Mouse (Mus musculus): ENCODE measurements around the gene Gm20388. TPM values are rescaled to one million over a fixed set of nuclear protein-coding genes. Genes with fewer than 3 reads are reported as not detected.

Gm20388 gene
- polyA plus RNA-seq, 1 experiment from 2014 or later: not detected

- Histone ChIP-seq H3K36me3 (ENCODE audit: control insufficient read depth, insufficient read depth, low read length) (no peaks in the 10 kb centered on the region), H3K27ac (replicated peaks; ENCODE audit: low read depth, low read length) (no peak overlapping the region), H3K9ac (ENCODE audit: low read length) (no peak overlapping the region), H3K4me2 (ENCODE audit: low read depth, severe bottlenecking) (no peak overlapping the region), H3K4me1 (ENCODE audit: control insufficient read depth, insufficient read depth, low read length) (peaks cover 4% of the 10 kb centered on the region; the same call in 1 of the 2 replicates), H3K27me3 (ENCODE audit: control insufficient read depth, insufficient read depth, low read length) (no peaks in the 10 kb centered on the region), H3K9me3 (ENCODE audit: control insufficient read depth, low read length) (no peaks in the 10 kb centered on the region), H3K4me3 (ENCODE audit: low read depth, low read length) (no peak overlapping the region)
- no peak for ATAC-seq (ENCODE audit: insufficient number of reproducible peaks, low FRiP score, low TSS enrichment, low read depth)
- WGBS: 72% methylated on average over 11 of the region's 11 CpGs
- no peak for DNase-seq (ENCODE audit: low spot score)
Measured at GRCm38 (mm10) chr8:119978770-119979381, 68.2 kb downstream of the Gm20388 start.

DNA sequence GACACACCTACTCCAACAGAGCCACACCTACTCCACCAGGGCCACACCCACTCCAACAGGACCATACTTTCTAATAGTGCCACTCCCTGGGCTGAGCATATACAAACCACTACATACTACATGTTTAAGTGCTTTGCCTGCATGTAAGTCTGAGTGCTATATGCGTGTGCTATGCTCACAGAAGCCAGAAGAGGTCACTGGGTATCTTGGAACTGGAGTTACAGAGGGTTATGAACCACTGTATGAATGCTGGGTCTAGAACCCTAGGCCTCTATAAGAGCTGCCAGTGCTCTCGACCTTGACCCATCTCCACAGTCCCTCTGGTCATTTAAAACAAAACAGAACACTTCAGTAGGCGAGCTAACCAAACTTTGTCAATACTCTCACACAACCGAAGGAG is 70.6 kb downstream of the Gm20388 start:
- no peaks in the 10 kb centered on the region for H3K36me3 ChIP-seq (ENCODE audit: control insufficient read depth, insufficient read depth, low read length)
- no peak overlapping the region for H3K27ac ChIP-seq (replicated peaks; ENCODE audit: low read depth, low read length)
- no peak overlapping the region for H3K4me3 ChIP-seq (ENCODE audit: low read depth, low read length)
- H3K9me3 ChIP-seq (ENCODE audit: control insufficient read depth, low read length): no peaks in the 10 kb centered on the region
- no peaks in the 10 kb centered on the region for H3K4me1 ChIP-seq (ENCODE audit: control insufficient read depth, insufficient read depth, low read length)
- H3K9ac ChIP-seq (ENCODE audit: low read length): no peak overlapping the region
- no peak for ATAC-seq (ENCODE audit: insufficient number of reproducible peaks, low FRiP score, low TSS enrichment, low read depth)
- DNase-seq (ENCODE audit: low spot score): no peak
- no peak overlapping the region for H3K4me2 ChIP-seq (ENCODE audit: low read depth, severe bottlenecking)
- 72% methylated on average over 4 of the region's 4 CpGs for WGBS
- H3K27me3 ChIP-seq (ENCODE audit: control insufficient read depth, insufficient read depth, low read length): no peaks in the 10 kb centered on the region

- H3K4me2 ChIP-seq (ENCODE audit: low read depth, severe bottlenecking): no peak overlapping the region
- no peaks in the 10 kb centered on the region for H3K9me3 ChIP-seq (ENCODE audit: control insufficient read depth, low read length)
- H3K4me1 ChIP-seq (ENCODE audit: control insufficient read depth, insufficient read depth, low read length): no peaks in the 10 kb centered on the region
- DNase-seq (ENCODE audit: low spot score): no peak
- ATAC-seq (ENCODE audit: insufficient number of reproducible peaks, low FRiP score, low TSS enrichment, low read depth): no peak
- no peak overlapping the region for H3K4me3 ChIP-seq (ENCODE audit: low read depth, low read length)
- no peaks in the 10 kb centered on the region for H3K36me3 ChIP-seq (ENCODE audit: control insufficient read depth, insufficient read depth, low read length)
- H3K27ac ChIP-seq (replicated peaks; ENCODE audit: low read depth, low read length): no peak overlapping the region
- H3K9ac ChIP-seq (ENCODE audit: low read length): no peak overlapping the region
- no peaks in the 10 kb centered on the region for H3K27me3 ChIP-seq (ENCODE audit: control insufficient read depth, insufficient read depth, low read length)
Measured at GRCm38 (mm10) chr8:119984085-119984484, 73.4 kb downstream of the Gm20388 start.

DNA sequence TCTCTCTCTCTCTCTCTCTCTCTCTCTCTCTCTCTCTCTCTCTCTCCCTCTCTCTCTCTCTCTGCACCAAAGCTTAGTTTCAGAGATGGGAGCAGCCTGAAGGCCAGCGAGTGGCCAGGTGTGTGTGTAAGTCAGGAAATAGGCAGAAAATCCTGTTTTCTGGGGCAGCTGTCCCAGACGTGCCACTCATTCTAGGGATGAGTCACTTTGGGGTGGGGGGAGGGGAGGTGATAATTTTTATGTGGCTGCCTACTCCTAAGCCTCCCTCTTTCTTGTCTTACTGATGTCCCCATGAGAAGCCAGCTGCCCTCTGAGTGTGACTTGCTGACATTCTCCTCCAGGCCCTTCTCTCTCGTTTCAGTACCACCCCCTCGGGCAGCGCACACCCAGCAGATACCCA is 75.5 kb downstream of the Gm20388 start:
- ATAC-seq (ENCODE audit: insufficient number of reproducible peaks, low FRiP score, low TSS enrichment, low read depth): no peak
- Histone ChIP-seq H3K27me3 (ENCODE audit: control insufficient read depth, insufficient read depth, low read length) (no peaks in the 10 kb centered on the region), H3K36me3 (ENCODE audit: control insufficient read depth, insufficient read depth, low read length) (no peaks in the 10 kb centered on the region), H3K27ac (replicated peaks; ENCODE audit: low read depth, low read length) (no peak overlapping the region), H3K9ac (ENCODE audit: low read length) (no peak overlapping the region), H3K4me2 (ENCODE audit: low read depth, severe bottlenecking) (no peak overlapping the region), H3K4me1 (ENCODE audit: control insufficient read depth, insufficient read depth, low read length) (no peaks in the 10 kb centered on the region), H3K4me3 (ENCODE audit: low read depth, low read length) (no peak overlapping the region), H3K9me3 (ENCODE audit: control insufficient read depth, low read length) (no peaks in the 10 kb centered on the region)
- WGBS: 63% methylated on average over 5 of the region's 5 CpGs
- no peak for DNase-seq (ENCODE audit: low spot score)

GRCm38 (mm10) chr8:119988087-119988486 is 77.4 kb downstream of the Gm20388 start:
- no peaks in the 10 kb centered on the region for H3K36me3 ChIP-seq (ENCODE audit: control insufficient read depth, insufficient read depth, low read length)
- ATAC-seq (ENCODE audit: insufficient number of reproducible peaks, low FRiP score, low TSS enrichment, low read depth): no peak
- H3K9ac ChIP-seq (ENCODE audit: low read length): no peak overlapping the region
- no peak overlapping the region for H3K27ac ChIP-seq (replicated peaks; ENCODE audit: low read depth, low read length)
- no peak overlapping the region for H3K4me2 ChIP-seq (ENCODE audit: low read depth, severe bottlenecking)
- no peak for DNase-seq (ENCODE audit: low spot score)
- peaks cover 6% of the 10 kb centered on the region; the same call in 1 of the 2 replicates for H3K27me3 ChIP-seq (ENCODE audit: control insufficient read depth, insufficient read depth, low read length)
- 76% methylated on average over 15 of the region's 15 CpGs for WGBS
- H3K4me3 ChIP-seq (ENCODE audit: low read depth, low read length): no peak overlapping the region
- H3K4me1 ChIP-seq (ENCODE audit: control insufficient read depth, insufficient read depth, low read length): peaks cover 5% of the 10 kb centered on the region
- H3K9me3 ChIP-seq (ENCODE audit: control insufficient read depth, low read length): no peaks in the 10 kb centered on the region

- Histone ChIP-seq H3K4me2 (ENCODE audit: low read depth, severe bottlenecking) (peak within 1 kb of the TSS; percentile 43), H3K9ac (ENCODE audit: low read length) (no peak within 1 kb of the TSS), H3K36me3 (ENCODE audit: control insufficient read depth, insufficient read depth, low read length) (no peaks in the 10 kb centered on the region), H3K27me3 (ENCODE audit: control insufficient read depth, insufficient read depth, low read length) (peaks cover 6% of the 10 kb centered on the region; the same call in 1 of the 2 replicates), H3K27ac (replicated peaks; ENCODE audit: low read depth, low read length) (no peak within 1 kb of the TSS), H3K9me3 (ENCODE audit: control insufficient read depth, low read length) (no peaks in the 10 kb centered on the region), H3K4me3 (ENCODE audit: low read depth, low read length) (peak within 1 kb of the TSS; percentile 28), H3K4me1 (ENCODE audit: control insufficient read depth, insufficient read depth, low read length) (peaks cover 23% of the 10 kb centered on the region)
- ATAC-seq (ENCODE audit: insufficient number of reproducible peaks, low FRiP score, low TSS enrichment, low read depth) (peak; percentile 85; the same call in 1 of the 2 replicates), DNase-seq (ENCODE audit: low spot score) (peak; percentile 92)
- under 1% methylated on average over 25 of the region's 25 CpGs for WGBS
Measured at GRCm38 (mm10) chr8:119992249-119992648, 81.6 kb downstream of the Gm20388 start, which contains the start of gene Crispld2. Crispld2 (plus strand) TSS chr8:119992438.

DNA sequence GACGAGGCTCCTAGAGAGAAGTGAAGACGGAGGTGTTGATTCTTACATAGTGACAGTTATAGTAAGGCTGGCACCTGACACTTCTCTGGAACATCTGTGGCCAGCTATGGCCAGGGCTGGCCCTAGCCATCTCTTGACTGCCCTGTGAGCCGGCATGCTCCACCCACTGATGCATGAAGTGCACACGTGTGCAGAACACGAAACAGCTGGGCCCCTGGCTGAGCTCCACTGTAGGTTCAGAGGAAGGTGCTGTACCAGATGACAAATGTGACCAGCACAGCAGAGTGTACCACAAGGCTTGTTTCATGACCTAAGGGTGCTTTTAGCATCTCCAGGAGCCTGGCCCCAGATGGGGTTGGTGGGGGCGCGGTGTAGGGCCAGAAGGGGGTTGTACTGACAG is 83.5 kb downstream of the Gm20388 start:
- peak; percentile 40 for DNase-seq (ENCODE audit: low spot score)

GRCm38 (mm10) chr8:119994556-119994955 is 83.9 kb downstream of the Gm20388 start:
- Histone ChIP-seq H3K9ac (ENCODE audit: low read length) (no peak overlapping the region), H3K27me3 (ENCODE audit: control insufficient read depth, insufficient read depth, low read length) (peaks cover 6% of the 10 kb centered on the region; the same call in 1 of the 2 replicates), H3K4me3 (ENCODE audit: low read depth, low read length) (no peak overlapping the region), H3K9me3 (ENCODE audit: control insufficient read depth, low read length) (no peaks in the 10 kb centered on the region), H3K4me1 (ENCODE audit: control insufficient read depth, insufficient read depth, low read length) (peaks cover 26% of the 10 kb centered on the region), H3K36me3 (ENCODE audit: control insufficient read depth, insufficient read depth, low read length) (no peaks in the 10 kb centered on the region), H3K27ac (replicated peaks; ENCODE audit: low read depth, low read length) (no peak overlapping the region), H3K4me2 (ENCODE audit: low read depth, severe bottlenecking) (peak overlapping the region; percentile 7; the same call in 1 of the 2 replicates)
- WGBS: 9% methylated on average over 6 of the region's 6 CpGs
- ATAC-seq (ENCODE audit: insufficient number of reproducible peaks, low FRiP score, low TSS enrichment, low read depth) (peak; percentile 8; the same call in 1 of the 2 replicates), DNase-seq (ENCODE audit: low spot score) (no peak)

More for the DNA sequence above, 83.5 kb downstream of the Gm20388 start:
- H3K9ac ChIP-seq (ENCODE audit: low read length): no peak overlapping the region
- peaks cover 6% of the 10 kb centered on the region; the same call in 1 of the 2 replicates for H3K27me3 ChIP-seq (ENCODE audit: control insufficient read depth, insufficient read depth, low read length)
- no peaks in the 10 kb centered on the region for H3K9me3 ChIP-seq (ENCODE audit: control insufficient read depth, low read length)
- H3K4me2 ChIP-seq (ENCODE audit: low read depth, severe bottlenecking): peak overlapping the region; percentile 7; the same call in 1 of the 2 replicates
- H3K4me3 ChIP-seq (ENCODE audit: low read depth, low read length): no peak overlapping the region
- H3K36me3 ChIP-seq (ENCODE audit: control insufficient read depth, insufficient read depth, low read length): no peaks in the 10 kb centered on the region
- ATAC-seq (ENCODE audit: insufficient number of reproducible peaks, low FRiP score, low TSS enrichment, low read depth): peak; percentile 18; the same call in 1 of the 2 replicates
- H3K4me1 ChIP-seq (ENCODE audit: control insufficient read depth, insufficient read depth, low read length): peaks cover 26% of the 10 kb centered on the region
- H3K27ac ChIP-seq (replicated peaks; ENCODE audit: low read depth, low read length): no peak overlapping the region
- 54% methylated on average over 7 of the region's 7 CpGs for WGBS
